Mouse (Mus musculus): ENCODE measurements around the gene Trim7. TPM values are rescaled to one million over a fixed set of nuclear protein-coding genes. Genes with fewer than 3 reads are reported as not detected.
"Not testable (repeated sequence)": the region's sequence is repeated elsewhere in the genome, so short reads cannot be mapped to it uniquely, and the experiment has no call there.

Trim7 gene
- polyA plus RNA-seq, 1 experiment from 2014 or later: 0.51 TPM

GRCm38 (mm10) chr11:48845244-48845815 lies 19.4 kb downstream of the Trim7 start:
- no peaks in the 10 kb centered on the region for H3K27me3 ChIP-seq (ENCODE audit: control insufficient read depth, insufficient read depth, low read length)

GRCm38 (mm10) chr11:48846362-48846761 lies 20.4 kb downstream of the Trim7 start:
- not testable (repeated sequence) for H3K4me3 ChIP-seq (ENCODE audit: low read depth, low read length); H3K27me3 ChIP-seq (ENCODE audit: control insufficient read depth, insufficient read depth, low read length); H3K27ac ChIP-seq (ENCODE audit: low read depth, low read length); DNase-seq (ENCODE audit: low spot score); ATAC-seq (replicated peaks; ENCODE audit: low FRiP score); H3K36me3 ChIP-seq (ENCODE audit: control insufficient read depth, insufficient read depth, low read length); H3K9ac ChIP-seq (ENCODE audit: low read length); H3K4me2 ChIP-seq (ENCODE audit: low read depth, low read length, severe bottlenecking); H3K4me1 ChIP-seq (replicated peaks; ENCODE audit: control insufficient read depth, insufficient read depth, low read length); H3K9me3 ChIP-seq (ENCODE audit: control insufficient read depth, low read length)
- WGBS: 82% methylated on average over 2 of the region's 2 CpGs

More at GRCm38 (mm10) chr11:48845244-48845815, 19.4 kb downstream of the Trim7 start:
- Histone ChIP-seq H3K4me1 (replicated peaks; ENCODE audit: control insufficient read depth, insufficient read depth, low read length) (no peaks in the 10 kb centered on the region), H3K9ac (ENCODE audit: low read length) (no peak overlapping the region), H3K36me3 (ENCODE audit: control insufficient read depth, insufficient read depth, low read length) (no peaks in the 10 kb centered on the region), H3K4me2 (ENCODE audit: low read depth, low read length, severe bottlenecking) (no peak overlapping the region), H3K9me3 (ENCODE audit: control insufficient read depth, low read length) (no peaks in the 10 kb centered on the region), H3K27ac (ENCODE audit: low read depth, low read length) (no peak overlapping the region), H3K4me3 (ENCODE audit: low read depth, low read length) (no peak overlapping the region)
- ATAC-seq (replicated peaks; ENCODE audit: low FRiP score) (no peak), DNase-seq (ENCODE audit: low spot score) (no peak)
- 36% methylated on average over 13 of the region's 13 CpGs for WGBS

GRCm38 (mm10) chr11:48846881-48847280 lies 20.9 kb downstream of the Trim7 start:
- Histone ChIP-seq H3K4me2 (ENCODE audit: low read depth, low read length, severe bottlenecking) (no peak overlapping the region), H3K27ac (ENCODE audit: low read depth, low read length) (no peak overlapping the region), H3K4me1 (replicated peaks; ENCODE audit: control insufficient read depth, insufficient read depth, low read length) (no peaks in the 10 kb centered on the region), H3K9ac (ENCODE audit: low read length) (no peak overlapping the region), H3K36me3 (ENCODE audit: control insufficient read depth, insufficient read depth, low read length) (no peaks in the 10 kb centered on the region), H3K27me3 (ENCODE audit: control insufficient read depth, insufficient read depth, low read length) (no peaks in the 10 kb centered on the region), H3K4me3 (ENCODE audit: low read depth, low read length) (no peak overlapping the region), H3K9me3 (ENCODE audit: control insufficient read depth, low read length) (peaks cover 2% of the 10 kb centered on the region; the same call in 1 of the 2 replicates)
- DNase-seq (ENCODE audit: low spot score) (no peak), ATAC-seq (replicated peaks; ENCODE audit: low FRiP score) (no peak)
- WGBS: 63% methylated on average over 5 of the region's 5 CpGs

- Histone ChIP-seq H3K9ac (ENCODE audit: low read length) (no peak overlapping the region), H3K4me2 (ENCODE audit: low read depth, low read length, severe bottlenecking) (no peak overlapping the region), H3K9me3 (ENCODE audit: control insufficient read depth, low read length) (peaks cover 2% of the 10 kb centered on the region; the same call in 1 of the 2 replicates), H3K4me1 (replicated peaks; ENCODE audit: control insufficient read depth, insufficient read depth, low read length) (0 out of 2 replicates have a peak, but pooled peaks cover 3% of the 10 kb centered on the region), H3K36me3 (ENCODE audit: control insufficient read depth, insufficient read depth, low read length) (no peaks in the 10 kb centered on the region), H3K27me3 (ENCODE audit: control insufficient read depth, insufficient read depth, low read length) (0 out of 2 replicates have a peak, but pooled peaks cover 2% of the 10 kb centered on the region), H3K4me3 (ENCODE audit: low read depth, low read length) (no peak overlapping the region), H3K27ac (ENCODE audit: low read depth, low read length) (no peak overlapping the region)
- no peak for ATAC-seq (replicated peaks; ENCODE audit: low FRiP score)
- WGBS: 49% methylated on average over 2 of the region's 2 CpGs
- no peak for DNase-seq (ENCODE audit: low spot score)
Observed at GRCm38 (mm10) chr11:48850240-48850639, 24.3 kb downstream of the Trim7 start.

GRCm38 (mm10) chr11:48851270-48851995 lies 25.5 kb downstream of the Trim7 start:
- H3K9ac ChIP-seq (ENCODE audit: low read length): no peak overlapping the region
- peaks cover 2% of the 10 kb centered on the region; the same call in 1 of the 2 replicates for H3K9me3 ChIP-seq (ENCODE audit: control insufficient read depth, low read length)
- 0 out of 2 replicates have a peak, but pooled peaks cover 2% of the 10 kb centered on the region for H3K27me3 ChIP-seq (ENCODE audit: control insufficient read depth, insufficient read depth, low read length)
- H3K36me3 ChIP-seq (ENCODE audit: control insufficient read depth, insufficient read depth, low read length): no peaks in the 10 kb centered on the region
- no peak for ATAC-seq (replicated peaks; ENCODE audit: low FRiP score)
- no peak overlapping the region for H3K27ac ChIP-seq (ENCODE audit: low read depth, low read length)
- no peak overlapping the region for H3K4me3 ChIP-seq (ENCODE audit: low read depth, low read length)
- DNase-seq (ENCODE audit: low spot score): no peak
- H3K4me1 ChIP-seq (replicated peaks; ENCODE audit: control insufficient read depth, insufficient read depth, low read length): 0 out of 2 replicates have a peak, but pooled peaks cover 3% of the 10 kb centered on the region
- H3K4me2 ChIP-seq (ENCODE audit: low read depth, low read length, severe bottlenecking): no peak overlapping the region
- WGBS: 83% methylated on average over 4 of the region's 4 CpGs

GRCm38 (mm10) chr11:48852190-48852589 lies 26.2 kb downstream of the Trim7 start:
- peak overlapping the region; percentile 86; the same call in 1 of the 2 replicates for H3K4me2 ChIP-seq (ENCODE audit: low read depth, low read length, severe bottlenecking)
- H3K4me3 ChIP-seq (ENCODE audit: low read depth, low read length): no peak overlapping the region
- WGBS: 72% methylated on average over 4 of the region's 4 CpGs

GRCm38 (mm10) chr11:48852624-48853473 lies 26.9 kb downstream of the Trim7 start:
- peak overlapping the region; percentile 56 for H3K4me3 ChIP-seq (ENCODE audit: low read depth, low read length)
- peaks cover 2% of the 10 kb centered on the region; the same call in 1 of the 2 replicates for H3K9me3 ChIP-seq (ENCODE audit: control insufficient read depth, low read length)
- no peaks in the 10 kb centered on the region for H3K36me3 ChIP-seq (ENCODE audit: control insufficient read depth, insufficient read depth, low read length)
- H3K27me3 ChIP-seq (ENCODE audit: control insufficient read depth, insufficient read depth, low read length): 0 out of 2 replicates have a peak, but pooled peaks cover 2% of the 10 kb centered on the region
- H3K9ac ChIP-seq (ENCODE audit: low read length): peak overlapping the region; percentile 39; the same call in 1 of the 2 replicates
- 9% methylated on average over 23 of the region's 23 CpGs for WGBS
- DNase-seq (ENCODE audit: low spot score) (no peak), ATAC-seq (replicated peaks; ENCODE audit: low FRiP score) (no peak)
- peaks cover 3% of the 10 kb centered on the region; the same call in 1 of the 2 replicates for H3K4me1 ChIP-seq (replicated peaks; ENCODE audit: control insufficient read depth, insufficient read depth, low read length)
- H3K4me2 ChIP-seq (ENCODE audit: low read depth, low read length, severe bottlenecking): peak overlapping the region; percentile 86
- H3K27ac ChIP-seq (ENCODE audit: low read depth, low read length): no peak overlapping the region

More at GRCm38 (mm10) chr11:48852190-48852589, 26.2 kb downstream of the Trim7 start:
- DNase-seq (ENCODE audit: low spot score) (no peak), ATAC-seq (replicated peaks; ENCODE audit: low FRiP score) (no peak)
- 0 out of 2 replicates have a peak, but pooled peaks cover 3% of the 10 kb centered on the region for H3K4me1 ChIP-seq (replicated peaks; ENCODE audit: control insufficient read depth, insufficient read depth, low read length)
- peaks cover 2% of the 10 kb centered on the region; the same call in 1 of the 2 replicates for H3K9me3 ChIP-seq (ENCODE audit: control insufficient read depth, low read length)
- 0 out of 2 replicates have a peak, but pooled peaks cover 2% of the 10 kb centered on the region for H3K27me3 ChIP-seq (ENCODE audit: control insufficient read depth, insufficient read depth, low read length)
- no peak overlapping the region for H3K9ac ChIP-seq (ENCODE audit: low read length)
- no peaks in the 10 kb centered on the region for H3K36me3 ChIP-seq (ENCODE audit: control insufficient read depth, insufficient read depth, low read length)
- no peak overlapping the region for H3K27ac ChIP-seq (ENCODE audit: low read depth, low read length)
